Mouse (Mus musculus) intestine, embryonic 15.5 days (tissue): ENCODE measurements at regions not wholly inside any gene's neighbourhood (a gene's known extent, or its start where the extent isn't known, plus 50 kb on each side); places are given as distances from the start of the nearest gene placed in this dataset.

Experiments used
- ATAC-seq: fragments of 200-750 bp; cut with Nextera tagmentation; 2 replicates; pipeline ENCODE4 v1.8.0; 2017; ENCODE audit warnings: moderate TSS enrichment, moderate library complexity
- H3K27ac ChIP-seq: fragments of 300-500 bp; sonication (generic); 2 replicates; pipeline ENCODE4 v1.5.1; 2015; ENCODE audit warnings: mild to moderate bottlenecking, inconsistent platforms
- H3K27me3 ChIP-seq: fragments of 300-500 bp; sonication (generic); replicated peaks from 2 replicates; pipeline ENCODE4 v1.6.1; 2015; ENCODE audit warnings: inconsistent platforms
- H3K36me3 ChIP-seq: fragments of 300-500 bp; sonication (generic); 2 replicates; pipeline ENCODE4 v1.6.1; 2015; ENCODE audit warnings: inconsistent platforms
- H3K4me1 ChIP-seq: fragments of 300-500 bp; sonication (generic); replicated peaks from 2 replicates; pipeline ENCODE4 v1.6.1; 2015; ENCODE audit warnings: inconsistent platforms
- H3K4me2 ChIP-seq: fragments of 300-500 bp; sonication (generic); replicated peaks from 2 replicates; pipeline ENCODE4 v1.6.1; 2015; ENCODE audit warnings: mild to moderate bottlenecking, inconsistent platforms
- H3K4me3 ChIP-seq: fragments of 300-500 bp; sonication (generic); replicated peaks from 2 replicates; pipeline ENCODE4 v1.5.1; 2015; ENCODE audit warnings: inconsistent platforms
- H3K9ac ChIP-seq: fragments of 300-500 bp; sonication (generic); 2 replicates; pipeline ENCODE4 v1.6.1; 2015; ENCODE audit warnings: inconsistent platforms
- H3K9me3 ChIP-seq: fragments of 300-500 bp; sonication (generic); 2 replicates; pipeline ENCODE4 v1.6.1; 2016; ENCODE audit warnings: inconsistent platforms
- WGBS: fragments of 180-500 bp; shearing (Covaris S2); methylation state at CpG from one replicate; pipeline ENCODE4 v1.1.7; 2015; 5-methylcytosine and 5-hydroxymethylcytosine counted together

DNA sequence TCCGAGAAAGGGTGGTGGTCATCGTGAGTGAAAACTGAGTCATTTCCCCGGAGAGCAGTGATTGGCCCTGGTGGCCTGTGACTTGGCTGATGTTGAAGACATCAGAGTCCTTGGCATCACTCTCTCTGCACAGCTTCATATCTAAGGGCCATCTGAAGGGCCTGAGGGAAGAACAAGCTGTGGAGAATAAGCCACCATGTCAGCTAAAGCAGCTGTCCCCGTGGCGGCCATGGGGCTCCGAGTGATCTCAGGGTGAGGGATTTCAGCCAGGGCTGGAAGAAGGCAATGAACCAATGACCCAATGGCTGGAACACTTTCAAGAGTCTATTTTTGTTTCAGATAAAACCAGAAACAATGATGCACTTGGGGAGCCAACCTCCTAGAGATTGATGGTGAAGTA is 62.2 kb downstream of the Ttc32 start:
- WGBS: 92% methylated on average over 6 of the region's 6 CpGs
- Histone ChIP-seq H3K4me3 (no peak overlapping the region), H3K9ac (no peak overlapping the region), H3K27ac (no peak overlapping the region), H3K4me2 (no peak overlapping the region), H3K9me3 (no peaks in the 10 kb centered on the region), H3K36me3 (no peaks in the 10 kb centered on the region), H3K4me1 (no peaks in the 10 kb centered on the region), H3K27me3 (no peaks in the 10 kb centered on the region)
- no peak for ATAC-seq

DNA sequence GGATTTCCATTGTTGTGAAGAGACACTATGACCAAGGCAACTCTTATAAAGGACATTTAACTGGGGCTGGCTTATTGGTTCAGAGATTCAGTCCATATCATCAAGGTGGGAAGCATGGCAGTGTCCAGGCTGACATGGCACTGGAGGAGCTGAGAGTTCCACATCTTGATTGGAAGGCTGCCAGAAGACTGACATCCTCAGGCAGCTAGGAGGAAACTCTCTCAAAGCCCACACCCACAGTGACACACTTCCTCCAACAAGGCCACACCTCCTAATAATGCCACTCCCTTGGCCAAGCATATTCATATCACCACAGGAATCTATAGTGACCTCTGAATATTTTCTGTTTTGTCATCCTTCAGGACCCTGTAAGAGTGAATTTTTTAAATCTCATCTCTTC is 65.3 kb downstream of the Ttc32 start:
- Histone ChIP-seq H3K9me3 (no peaks in the 10 kb centered on the region), H3K9ac (no peak overlapping the region), H3K4me3 (no peak overlapping the region), H3K36me3 (no peaks in the 10 kb centered on the region), H3K27me3 (no peaks in the 10 kb centered on the region), H3K4me2 (no peak overlapping the region), H3K27ac (no peak overlapping the region), H3K4me1 (no peaks in the 10 kb centered on the region)
- ATAC-seq: no peak

DNA sequence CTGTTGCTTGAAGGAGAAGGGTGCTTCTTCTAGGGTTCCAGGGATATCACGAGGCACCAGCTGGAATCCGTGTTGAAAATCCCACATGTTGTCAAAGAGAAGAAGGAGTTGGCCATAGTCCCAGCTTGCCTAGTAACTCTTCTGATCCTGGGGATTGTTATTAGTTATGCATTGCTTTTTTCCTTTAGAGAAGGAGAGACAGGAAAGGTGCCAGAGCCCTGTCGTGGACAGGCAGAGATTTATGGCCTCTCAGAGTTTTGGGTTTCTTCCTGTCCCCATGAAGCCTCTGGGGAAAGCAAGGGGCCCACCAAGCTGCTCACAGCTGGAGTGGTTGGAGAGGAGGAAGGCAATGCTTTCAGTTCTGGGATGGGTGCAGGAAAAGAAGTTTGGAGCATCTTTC is 76.6 kb downstream of the Ttc32 start:
- Histone ChIP-seq H3K27me3 (no peaks in the 10 kb centered on the region), H3K4me2 (no peak overlapping the region), H3K9ac (no peak overlapping the region), H3K27ac (0 out of 2 replicates have a peak overlapping the region, but pooled peaks have one; percentile 13), H3K4me3 (no peak overlapping the region), H3K9me3 (no peaks in the 10 kb centered on the region), H3K36me3 (no peaks in the 10 kb centered on the region), H3K4me1 (no peaks in the 10 kb centered on the region)
- 24% methylated on average over 3 of the region's 3 CpGs for WGBS
- ATAC-seq: no peak

DNA sequence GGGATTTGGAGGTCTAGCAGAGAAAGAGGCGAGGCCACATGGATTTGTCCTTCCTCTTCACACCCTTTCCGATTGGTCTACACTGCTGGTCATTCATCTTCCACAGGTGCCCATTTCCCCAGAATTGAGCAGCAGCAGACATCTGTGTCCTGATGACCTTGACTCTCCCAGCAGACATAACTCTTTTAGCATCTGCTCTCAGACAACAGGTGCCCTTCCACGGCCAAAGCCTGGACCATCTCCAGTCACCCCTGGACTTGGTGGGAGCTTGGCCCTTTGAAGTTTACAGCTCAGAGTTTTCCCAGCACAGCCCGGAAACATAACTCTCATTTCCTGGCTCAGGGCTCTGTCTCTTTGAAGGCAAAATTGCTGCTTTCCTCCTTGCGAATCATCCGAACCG is 80.0 kb downstream of the Ttc32 start:
- H3K4me3 ChIP-seq: no peak overlapping the region
- H3K4me1 ChIP-seq: no peaks in the 10 kb centered on the region
- no peaks in the 10 kb centered on the region for H3K36me3 ChIP-seq
- H3K4me2 ChIP-seq: no peak overlapping the region
- no peaks in the 10 kb centered on the region for H3K27me3 ChIP-seq
- no peak for ATAC-seq
- no peak overlapping the region for H3K9ac ChIP-seq
- no peak overlapping the region for H3K27ac ChIP-seq
- WGBS: 53% methylated on average over 7 of the region's 7 CpGs
- no peaks in the 10 kb centered on the region for H3K9me3 ChIP-seq

DNA sequence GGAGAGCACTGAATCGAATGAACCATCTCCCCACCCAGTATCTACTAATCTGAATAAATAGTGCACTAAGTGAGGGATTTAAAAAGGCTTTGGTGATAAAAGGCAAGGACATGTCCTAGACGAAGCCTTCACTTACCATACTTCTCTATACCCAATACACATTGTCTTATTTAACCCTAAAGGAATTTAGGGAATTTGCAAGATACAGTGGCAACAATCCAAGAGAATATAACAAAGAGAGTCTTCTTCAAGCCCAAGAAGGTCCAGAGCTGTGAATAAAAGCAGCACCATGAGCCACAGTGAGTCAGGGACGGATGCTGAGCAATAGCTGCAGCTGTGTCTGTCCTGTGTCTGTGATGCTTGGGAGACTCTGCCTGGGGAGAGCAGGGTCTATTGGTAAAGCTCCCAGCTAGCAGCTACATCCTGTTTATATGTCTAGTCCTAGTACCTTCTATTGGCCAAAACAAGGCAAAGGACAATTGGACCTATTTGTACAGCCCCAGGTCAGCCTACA is 82.4 kb downstream of the Ttc32 start:
- WGBS: 59% methylated on average over 3 of the region's 3 CpGs
- no peaks in the 10 kb centered on the region for H3K27me3 ChIP-seq

DNA sequence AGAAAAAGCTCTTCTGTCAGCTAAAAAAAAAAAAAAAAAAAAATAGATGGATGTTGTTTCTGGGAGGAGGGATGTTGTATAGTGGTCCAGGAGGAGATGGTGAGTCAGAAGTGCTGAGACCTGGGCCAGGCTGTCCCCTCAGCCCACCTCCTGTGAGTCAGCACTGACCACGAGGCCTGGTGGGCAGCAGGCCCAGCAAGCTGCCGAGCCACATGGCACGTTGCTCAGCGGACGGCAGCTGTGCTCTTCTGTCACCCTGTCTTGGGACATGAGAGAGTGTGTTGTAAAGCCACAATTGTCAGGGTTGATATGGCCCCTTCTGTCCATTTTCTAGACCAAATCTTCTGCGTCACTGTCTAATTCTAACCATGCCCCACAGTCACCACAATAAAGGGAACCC is 83.9 kb downstream of the Ttc32 start:
- Histone ChIP-seq H3K27me3 (no peaks in the 10 kb centered on the region), H3K9ac (no peak overlapping the region), H3K4me3 (no peak overlapping the region), H3K9me3 (no peaks in the 10 kb centered on the region), H3K4me2 (no peak overlapping the region), H3K36me3 (no peaks in the 10 kb centered on the region), H3K27ac (no peak overlapping the region), H3K4me1 (no peaks in the 10 kb centered on the region)
- WGBS: 81% methylated on average over 6 of the region's 6 CpGs
- no peak for ATAC-seq

More for the DNA sequence above, 82.4 kb downstream of the Ttc32 start:
- Histone ChIP-seq H3K9ac (no peak overlapping the region), H3K4me2 (no peak overlapping the region), H3K4me1 (no peaks in the 10 kb centered on the region), H3K4me3 (no peak overlapping the region), H3K27ac (no peak overlapping the region), H3K9me3 (no peaks in the 10 kb centered on the region), H3K36me3 (no peaks in the 10 kb centered on the region)
- no peak for ATAC-seq

DNA sequence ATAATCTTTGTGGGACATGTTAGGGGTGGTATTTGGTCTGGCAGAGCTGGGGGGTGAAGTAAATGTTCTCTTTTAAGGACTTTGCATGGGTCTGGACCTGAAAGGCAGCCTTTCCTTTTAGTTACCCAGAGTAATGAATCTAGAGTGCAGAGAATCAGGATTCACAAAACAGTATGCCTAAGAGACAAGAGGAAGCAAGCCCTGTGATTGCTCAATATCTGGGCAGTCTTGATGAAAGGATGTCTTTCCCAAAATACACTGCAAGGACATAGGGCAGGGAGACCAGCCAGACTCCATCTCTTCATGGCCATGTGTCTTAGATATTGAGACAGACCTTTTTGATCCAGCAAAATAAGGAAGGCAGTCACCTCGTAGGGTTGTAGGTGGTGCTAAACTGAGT is 84.3 kb downstream of the Ttc32 start:
- no peaks in the 10 kb centered on the region for H3K36me3 ChIP-seq
- H3K4me1 ChIP-seq: no peaks in the 10 kb centered on the region
- no peak overlapping the region for H3K4me3 ChIP-seq
- no peak for ATAC-seq
- no peak overlapping the region for H3K4me2 ChIP-seq
- no peak overlapping the region for H3K9ac ChIP-seq
- no peaks in the 10 kb centered on the region for H3K9me3 ChIP-seq
- 76% methylated on average over 1 of the region's 1 CpGs for WGBS
- no peaks in the 10 kb centered on the region for H3K27me3 ChIP-seq
- no peak overlapping the region for H3K27ac ChIP-seq

DNA sequence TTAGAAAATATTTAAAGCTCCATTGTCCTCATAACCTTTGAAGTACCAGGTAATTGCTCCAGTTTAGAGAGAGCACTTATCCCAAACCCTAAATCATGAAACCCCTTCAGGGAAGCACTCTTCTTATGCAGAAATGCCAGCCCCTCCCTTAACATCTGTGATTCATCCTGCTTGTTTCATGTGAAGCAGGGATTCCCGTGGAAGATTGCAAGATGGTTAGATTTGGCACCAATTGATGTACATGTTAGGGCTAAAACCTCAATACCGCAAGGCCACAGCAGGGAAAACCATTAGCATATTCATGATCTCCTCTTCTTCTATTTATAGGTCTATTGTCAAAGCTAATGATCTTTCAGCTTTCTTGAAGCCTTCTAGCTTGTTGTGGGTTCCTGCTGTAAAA is 88.8 kb downstream of the Ttc32 start:
- Histone ChIP-seq H3K4me2 (no peak overlapping the region), H3K36me3 (no peaks in the 10 kb centered on the region), H3K27me3 (no peaks in the 10 kb centered on the region), H3K4me1 (no peaks in the 10 kb centered on the region), H3K27ac (no peak overlapping the region), H3K9ac (no peak overlapping the region), H3K4me3 (no peak overlapping the region), H3K9me3 (no peaks in the 10 kb centered on the region)
- 68% methylated on average over 2 of the region's 2 CpGs for WGBS
- ATAC-seq: no peak

DNA sequence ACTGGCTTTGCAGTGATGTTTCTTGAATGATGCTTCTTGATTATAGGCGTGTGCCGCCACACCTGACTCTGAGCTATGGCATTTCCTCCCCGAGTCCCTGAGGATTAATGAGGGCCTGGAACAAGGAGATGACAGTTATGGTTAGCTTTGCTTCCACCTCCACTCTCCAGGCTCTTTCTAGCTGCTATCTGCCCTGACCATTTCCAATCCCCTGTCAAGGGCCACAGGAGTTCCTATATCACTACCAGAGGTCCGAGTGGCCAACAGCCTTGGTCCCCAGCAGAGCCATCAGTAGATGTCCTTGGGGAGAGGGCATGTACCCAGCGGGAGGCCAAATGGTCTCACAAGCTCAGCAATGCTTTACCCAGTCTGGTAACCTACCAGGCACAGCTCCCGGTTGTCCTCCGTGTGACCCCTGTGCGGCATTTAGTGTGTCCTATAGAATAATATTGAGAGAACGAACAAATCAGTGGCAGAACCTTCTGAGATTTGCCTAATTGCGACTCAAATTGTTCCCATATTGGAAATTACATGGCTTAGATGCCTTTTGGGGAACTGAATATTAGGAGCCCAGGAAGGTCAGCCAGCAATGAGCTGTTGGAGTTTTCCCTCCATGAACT is 98.2 kb downstream of the Ttc32 start:
- Histone ChIP-seq H3K27me3 (no peaks in the 10 kb centered on the region), H3K9me3 (no peaks in the 10 kb centered on the region), H3K9ac (no peak overlapping the region), H3K27ac (no peak overlapping the region), H3K4me3 (no peak overlapping the region), H3K4me2 (no peak overlapping the region), H3K4me1 (no peaks in the 10 kb centered on the region), H3K36me3 (no peaks in the 10 kb centered on the region)
- WGBS: 84% methylated on average over 10 of the region's 10 CpGs
- ATAC-seq: no peak

DNA sequence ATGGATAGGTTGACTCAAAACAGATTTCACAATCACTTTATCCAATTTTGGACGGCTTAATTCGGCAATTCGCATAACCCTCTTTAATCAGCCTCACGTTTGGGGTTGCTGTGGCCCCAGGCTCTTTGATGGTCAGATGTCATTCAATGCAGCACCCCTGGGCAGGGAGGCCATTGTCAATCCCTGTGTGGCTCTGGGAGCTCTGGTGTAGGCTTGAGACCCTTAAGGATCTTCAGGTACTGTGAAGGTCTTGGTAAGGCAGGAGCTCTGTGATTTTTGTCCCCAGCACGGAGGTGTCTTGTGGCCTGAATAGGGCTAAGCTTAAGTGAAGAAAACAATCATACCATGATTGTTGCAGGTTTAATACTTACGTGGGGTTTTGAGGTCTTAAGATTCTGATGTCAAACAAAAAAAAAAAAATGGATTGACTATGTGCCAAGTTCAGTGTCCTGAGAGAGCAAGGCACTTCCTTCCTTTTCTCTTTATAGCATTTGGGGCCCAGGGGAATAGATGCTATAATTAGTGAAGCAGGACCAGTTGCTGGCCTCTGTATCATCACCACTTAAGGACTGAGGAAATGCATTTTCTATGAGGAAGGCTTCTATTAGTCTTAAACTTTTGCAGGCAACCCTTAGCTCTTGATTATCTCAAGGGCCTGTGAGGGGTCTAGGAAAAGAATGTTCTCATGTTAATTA is 98.9 kb downstream of the Ttc32 start:
- no peak for ATAC-seq
- Histone ChIP-seq H3K27me3 (no peaks in the 10 kb centered on the region), H3K36me3 (no peaks in the 10 kb centered on the region), H3K4me2 (no peak overlapping the region), H3K9me3 (no peaks in the 10 kb centered on the region), H3K4me3 (no peak overlapping the region), H3K27ac (no peak overlapping the region), H3K9ac (no peak overlapping the region), H3K4me1 (no peaks in the 10 kb centered on the region)
- WGBS: 71% methylated on average over 6 of the region's 6 CpGs

DNA sequence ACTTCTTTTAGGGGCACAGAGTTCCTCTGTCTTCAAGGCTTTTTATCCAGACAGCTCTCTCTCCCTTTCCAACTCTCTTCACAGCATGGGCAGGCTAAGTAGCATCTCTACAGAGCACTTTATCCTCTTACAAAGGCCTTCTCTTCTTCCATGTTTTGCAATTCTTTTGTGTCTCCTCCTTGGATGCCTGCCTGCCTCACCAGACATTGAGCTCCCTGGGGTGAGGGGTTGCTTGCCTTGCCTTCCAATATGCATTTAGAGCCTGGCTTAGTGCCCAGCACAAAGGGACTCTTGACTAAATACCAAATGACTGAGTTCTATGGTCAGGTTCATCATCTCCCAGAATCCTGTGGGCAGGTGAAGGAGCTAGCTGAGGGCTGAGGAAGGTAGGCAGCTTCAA is 102.8 kb downstream of the Ttc32 start:
- Histone ChIP-seq H3K4me3 (no peak overlapping the region), H3K27ac (no peak overlapping the region), H3K9me3 (no peaks in the 10 kb centered on the region), H3K4me1 (no peaks in the 10 kb centered on the region), H3K4me2 (no peak overlapping the region), H3K9ac (no peak overlapping the region), H3K36me3 (no peaks in the 10 kb centered on the region), H3K27me3 (no peaks in the 10 kb centered on the region)
- no peak for ATAC-seq

DNA sequence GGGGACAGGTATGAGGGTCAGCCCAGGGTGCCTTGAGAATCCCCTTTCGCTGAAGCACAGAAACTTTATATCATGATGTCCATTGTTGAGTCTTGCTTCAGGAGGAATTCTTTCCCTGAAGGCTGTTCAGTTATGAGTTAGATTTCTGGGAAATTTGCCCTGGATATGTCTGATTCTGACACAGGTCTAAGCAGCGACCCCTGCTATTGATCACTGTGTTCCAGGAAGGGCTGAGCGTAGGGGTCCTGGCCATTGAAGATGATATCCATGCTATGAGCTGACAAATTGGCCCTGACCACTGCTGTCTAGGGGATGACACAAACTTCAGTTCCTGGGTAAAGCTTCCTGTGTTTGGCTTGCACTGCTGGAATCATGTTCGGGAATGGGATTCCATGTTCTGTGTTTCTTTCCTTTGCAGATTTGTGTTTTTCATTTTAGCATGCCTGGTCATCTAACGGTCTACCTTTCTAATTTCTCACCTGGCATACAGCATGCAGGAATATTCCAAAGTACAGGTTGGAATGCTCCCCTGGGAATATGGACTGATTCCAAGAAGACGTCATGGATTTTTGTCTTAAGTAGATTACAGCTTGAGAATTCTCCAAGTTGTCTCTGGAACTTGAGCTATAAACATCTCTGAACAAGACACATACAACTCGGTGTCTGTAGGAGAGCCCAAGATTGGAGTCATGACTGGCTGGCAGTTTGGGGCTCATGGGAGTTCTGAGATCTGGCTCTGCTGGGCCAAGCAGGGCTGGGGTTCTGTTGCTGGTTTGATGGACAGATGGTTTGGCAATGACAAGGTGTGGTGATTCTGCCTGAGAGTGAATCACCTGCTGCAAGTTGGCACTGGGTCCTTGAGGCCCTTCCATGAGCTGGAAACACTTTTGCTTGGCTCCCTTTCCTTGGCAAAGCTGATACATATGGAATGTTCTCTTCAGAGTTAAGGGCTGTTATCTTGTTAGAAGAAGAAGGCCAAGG is 104.4 kb downstream of the Ttc32 start:
- H3K36me3 ChIP-seq: no peaks in the 10 kb centered on the region
- no peak overlapping the region for H3K27ac ChIP-seq
- no peaks in the 10 kb centered on the region for H3K27me3 ChIP-seq
- H3K4me1 ChIP-seq: no peaks in the 10 kb centered on the region
- no peak for ATAC-seq
- H3K4me2 ChIP-seq: no peak overlapping the region
- 82% methylated on average over 7 of the region's 7 CpGs for WGBS
- H3K4me3 ChIP-seq: no peak overlapping the region
- H3K9me3 ChIP-seq: no peaks in the 10 kb centered on the region
- no peak overlapping the region for H3K9ac ChIP-seq
